Mouse (Mus musculus) layer of hippocampus, adult 9-10 months (tissue): Measurements from ENCODE around the gene Map3k1.

Experiments
- DNase-seq: peaks from one replicate; pipeline ENCODE4 v3.0.0; 2022; ENCODE audit warnings: low spot score

Map3k1 gene

GRCm38 (mm10) chr13:111808637-111809465 is at the start of gene Map3k1:
Gene Map3k1, minus strand, starts transcription at chr13:111808993.
- DNase-seq, result no peak

DNA sequence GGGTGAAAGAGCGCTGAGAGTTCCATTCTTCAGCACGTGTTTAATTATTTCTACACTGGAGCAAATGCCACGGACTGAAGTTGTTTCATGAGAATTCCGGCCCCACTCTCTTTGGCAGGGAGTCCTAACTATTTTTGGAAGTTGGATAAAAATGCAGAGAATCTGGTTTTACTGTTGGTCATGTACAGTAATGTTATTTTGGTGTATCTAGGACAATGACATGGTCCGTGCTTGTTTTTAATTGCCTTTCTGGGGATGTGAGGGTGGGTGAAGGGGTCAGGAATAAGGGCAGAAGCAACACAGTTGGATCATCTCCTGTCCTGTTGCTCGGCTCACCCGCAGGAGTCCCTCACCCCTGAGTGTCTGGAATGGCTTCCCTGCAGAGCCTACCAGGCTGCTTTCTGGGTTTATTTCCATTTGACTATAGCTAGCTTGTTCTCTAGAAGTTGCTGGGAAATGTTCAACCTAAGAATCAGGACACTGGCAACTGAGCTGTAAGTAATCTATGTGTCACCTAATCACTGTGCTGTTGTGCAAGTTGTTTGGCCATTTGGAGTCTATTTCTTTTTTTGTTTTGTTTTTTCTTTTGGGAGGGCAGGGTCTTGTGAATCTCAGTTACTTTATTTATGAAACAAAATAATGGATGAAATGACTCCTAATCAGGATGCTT is 48.1 kb upstream of the Map3k1 start:
- no peak for DNase-seq

- no peak for DNase-seq
Measured at GRCm38 (mm10) chr13:111856232-111856631, 47.4 kb upstream of the Map3k1 start.

DNA sequence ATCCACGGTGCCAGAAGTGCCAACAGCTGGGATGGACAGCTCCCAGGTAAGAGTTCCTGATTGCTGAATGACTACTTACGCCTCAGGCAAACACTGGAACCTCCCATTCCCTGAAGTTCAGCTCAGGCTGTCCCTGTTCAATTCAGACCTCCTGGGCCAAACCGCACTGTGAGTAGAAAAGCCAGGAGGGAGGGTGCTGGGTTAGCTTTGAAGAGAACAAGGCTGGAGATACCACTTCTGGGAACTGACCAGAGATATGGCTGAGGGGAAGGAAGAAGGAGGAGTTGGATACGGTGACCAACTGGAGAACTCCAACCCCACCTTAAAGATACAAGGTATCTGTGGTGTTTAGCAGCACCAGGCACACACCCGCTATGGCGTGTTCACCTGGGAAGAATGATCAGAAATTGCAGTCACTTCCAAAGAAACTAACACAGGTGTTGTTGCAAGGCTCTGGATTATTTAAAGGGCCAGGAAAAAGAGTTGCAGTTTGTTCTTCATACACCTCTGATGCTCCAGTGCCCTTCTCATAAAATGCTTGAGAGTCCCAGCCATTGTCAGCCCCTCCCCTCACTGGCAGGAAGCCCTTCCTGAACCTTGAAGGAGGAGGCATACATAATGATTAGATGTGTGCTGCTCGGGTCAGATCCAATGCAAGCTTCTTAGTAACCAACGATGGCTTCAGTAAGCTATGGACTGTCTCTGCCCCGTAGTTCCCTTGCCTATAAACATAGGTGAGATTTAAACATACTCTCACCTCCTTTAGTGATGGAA is 43.8 kb upstream of the Map3k1 start:
- DNase-seq, result no peak

DNA sequence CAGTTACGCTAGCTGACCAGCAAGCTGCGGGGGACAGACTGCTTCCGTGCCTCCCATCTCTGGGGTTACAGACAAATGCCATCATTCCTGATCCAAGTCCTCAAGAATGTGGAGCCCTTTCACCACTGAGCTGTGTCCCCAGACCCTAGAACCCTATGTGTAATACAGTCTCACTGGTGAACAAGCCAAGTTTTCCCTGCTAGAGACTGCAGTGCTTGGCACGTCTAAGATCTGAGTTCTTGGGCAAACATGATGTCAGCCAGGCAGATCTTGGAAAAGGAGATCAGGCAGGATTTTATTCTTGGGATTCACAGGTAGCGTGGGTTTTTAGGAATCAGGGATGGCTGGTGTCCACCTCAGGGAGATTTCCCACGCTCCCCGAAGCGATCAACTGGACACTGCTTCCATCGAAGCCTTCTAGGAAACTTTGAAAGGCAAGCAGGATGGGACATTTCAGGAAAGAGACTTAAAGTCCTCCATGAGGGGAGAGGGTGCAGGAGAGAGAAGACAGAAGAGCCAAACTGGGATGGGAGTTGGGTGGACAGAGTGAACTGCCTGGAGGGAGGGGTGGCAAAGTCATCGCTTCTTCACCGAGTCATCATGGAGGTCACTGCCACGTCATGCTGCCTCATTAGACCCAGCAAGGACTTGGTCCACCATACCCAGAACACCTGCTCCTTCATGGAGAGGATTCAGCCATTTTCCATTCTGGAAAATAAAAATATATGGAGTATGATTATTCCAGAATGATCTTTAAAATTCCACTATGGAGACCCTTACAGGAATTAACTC is 41.4 kb upstream of the Map3k1 start:
- no peak for DNase-seq

- no peak for DNase-seq
Measured at GRCm38 (mm10) chr13:111845471-111845870, 36.7 kb upstream of the Map3k1 start.

- no peak for DNase-seq
Measured at GRCm38 (mm10) chr13:111844313-111844712, 35.5 kb upstream of the Map3k1 start.

DNA sequence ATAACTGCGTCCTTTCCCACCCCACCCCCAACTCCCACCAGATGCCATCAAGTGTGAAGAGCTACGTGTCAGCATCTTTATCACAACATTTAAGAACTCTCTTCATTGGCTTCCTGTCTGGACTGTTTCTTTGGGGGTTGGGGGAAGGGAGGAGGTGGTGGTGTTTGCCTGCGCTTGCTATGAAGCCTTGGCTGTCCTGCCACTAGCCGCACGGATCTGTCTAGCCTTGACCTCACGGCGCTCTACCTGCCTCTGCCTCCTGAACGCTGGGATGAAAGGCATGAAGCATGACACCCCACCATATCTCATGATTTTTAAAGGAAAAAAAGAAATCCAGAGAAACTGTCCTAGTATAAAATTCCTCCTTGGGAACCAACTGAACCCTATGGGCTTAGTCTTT is 27.0 kb upstream of the Map3k1 start:
- no peak for DNase-seq

DNA sequence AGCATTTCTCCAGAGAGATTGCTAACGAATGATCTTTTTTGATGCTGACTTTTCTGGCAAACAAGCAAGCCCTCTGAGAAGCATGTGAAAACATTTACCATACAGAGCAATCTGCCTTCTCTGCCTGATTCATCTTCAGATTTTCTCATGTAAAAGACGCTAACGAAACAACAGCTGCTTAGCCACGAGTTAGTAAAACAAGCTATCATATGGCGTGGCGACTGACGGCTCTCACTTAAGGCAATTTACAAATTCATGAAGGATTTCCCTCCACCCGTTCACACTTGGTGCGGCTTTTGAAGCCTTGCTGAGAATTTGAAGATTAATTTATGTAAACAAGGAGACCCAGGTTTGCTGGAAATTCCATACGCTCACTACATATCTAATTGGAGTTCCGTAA is 25.8 kb upstream of the Map3k1 start:
- DNase-seq, result no peak

DNA sequence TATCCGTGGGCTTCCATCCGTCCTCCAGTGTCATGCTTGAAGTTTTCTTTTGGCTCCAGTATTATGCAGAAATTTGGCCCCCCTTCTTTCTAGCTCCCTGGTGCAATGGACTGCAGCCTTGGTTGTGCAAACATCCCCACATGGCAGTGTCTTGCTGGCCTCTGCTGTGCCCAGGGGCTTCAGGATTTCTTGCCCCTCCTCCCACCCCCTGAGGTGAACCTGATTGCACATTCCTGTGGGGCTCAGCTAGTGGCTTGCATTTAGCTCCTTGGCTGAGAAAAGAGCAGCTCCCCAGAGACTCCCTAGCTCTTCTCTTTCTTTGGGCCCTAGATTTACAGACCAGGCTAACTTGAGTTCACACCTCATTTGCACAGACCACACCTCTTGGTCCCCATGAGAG is 20.7 kb upstream of the Map3k1 start:
- no peak for DNase-seq

DNA sequence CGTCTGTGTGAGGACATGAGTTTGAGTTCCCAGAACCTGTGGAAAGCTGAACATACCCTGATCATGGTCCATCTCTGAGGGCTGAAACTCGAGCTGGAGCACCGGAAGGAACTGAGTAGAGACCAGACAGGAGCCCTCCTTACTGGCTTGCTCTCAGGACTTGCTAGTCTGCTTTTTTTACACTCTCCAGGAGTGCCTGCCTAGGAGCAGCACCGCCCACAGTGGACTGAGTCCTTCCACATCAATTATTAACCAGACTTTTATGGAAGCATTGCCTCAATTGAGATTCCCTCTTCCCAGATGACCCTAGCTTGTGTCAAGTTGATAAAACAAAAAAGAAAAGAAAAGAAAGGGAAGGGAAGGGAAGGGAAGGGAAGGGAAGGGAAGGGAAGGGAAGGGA is 18.7 kb upstream of the Map3k1 start:
- no peak for DNase-seq

DNA sequence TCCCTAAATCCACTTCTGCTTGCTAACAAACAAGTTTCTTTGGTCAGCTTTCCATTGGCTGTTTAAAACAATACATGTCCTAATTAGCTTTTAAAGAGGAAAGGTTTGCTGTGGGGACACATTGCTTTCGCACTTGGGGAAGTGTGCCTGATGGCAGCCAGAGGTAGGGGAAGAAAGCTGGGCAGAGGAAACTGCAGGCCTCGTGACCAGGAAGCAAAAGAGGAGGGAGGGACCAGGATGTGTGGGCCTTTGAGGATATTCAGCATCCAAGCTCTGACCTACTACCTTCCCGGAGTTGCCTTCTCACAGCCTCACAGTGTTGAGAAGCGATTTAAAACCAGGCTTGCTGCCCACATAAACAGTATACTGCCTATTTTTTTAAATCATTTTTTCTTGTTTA is 15.4 kb upstream of the Map3k1 start:
- DNase-seq, result no peak

- no peak for DNase-seq
Measured at GRCm38 (mm10) chr13:111821727-111822375, 13.1 kb upstream of the Map3k1 start.

DNA sequence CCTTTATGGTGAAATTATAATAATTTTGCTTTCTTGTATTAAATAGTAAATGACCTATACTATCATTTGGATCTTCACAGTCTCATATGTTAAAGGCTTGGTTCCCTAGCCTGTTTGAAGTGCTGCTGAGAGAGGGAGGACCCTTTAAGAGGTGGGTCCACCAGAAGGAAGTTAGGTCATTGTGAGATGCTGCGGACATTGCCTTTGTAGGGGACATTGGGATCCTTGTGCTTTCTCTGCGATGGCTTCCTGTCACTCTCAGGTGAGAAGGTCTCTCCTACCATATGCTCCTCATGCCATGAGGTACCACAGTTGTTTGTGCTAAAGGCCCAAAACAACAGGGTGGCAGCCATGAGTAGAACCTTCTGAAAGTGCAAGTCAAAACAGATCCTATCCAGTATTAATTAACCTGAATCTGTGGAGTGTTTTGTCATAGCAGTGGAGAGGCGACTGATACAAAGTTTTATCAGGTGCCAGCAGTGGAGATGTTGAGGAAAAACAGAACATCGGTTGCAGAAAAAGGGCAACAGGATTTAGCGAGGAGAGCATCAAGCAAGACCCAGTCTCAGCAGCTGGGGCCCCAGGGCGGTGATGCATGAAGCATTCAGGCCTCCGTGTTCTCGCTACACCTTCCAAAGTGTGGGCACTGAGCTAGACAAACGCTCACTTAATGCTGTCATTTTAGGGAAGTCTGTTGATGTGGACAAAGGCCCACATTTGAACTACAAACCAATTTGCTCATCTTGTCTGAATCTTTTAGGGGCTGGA is 11.0 kb upstream of the Map3k1 start:
- DNase-seq, result no peak

- no peak for DNase-seq
Measured at GRCm38 (mm10) chr13:111819106-111819505, 10.3 kb upstream of the Map3k1 start.

DNA sequence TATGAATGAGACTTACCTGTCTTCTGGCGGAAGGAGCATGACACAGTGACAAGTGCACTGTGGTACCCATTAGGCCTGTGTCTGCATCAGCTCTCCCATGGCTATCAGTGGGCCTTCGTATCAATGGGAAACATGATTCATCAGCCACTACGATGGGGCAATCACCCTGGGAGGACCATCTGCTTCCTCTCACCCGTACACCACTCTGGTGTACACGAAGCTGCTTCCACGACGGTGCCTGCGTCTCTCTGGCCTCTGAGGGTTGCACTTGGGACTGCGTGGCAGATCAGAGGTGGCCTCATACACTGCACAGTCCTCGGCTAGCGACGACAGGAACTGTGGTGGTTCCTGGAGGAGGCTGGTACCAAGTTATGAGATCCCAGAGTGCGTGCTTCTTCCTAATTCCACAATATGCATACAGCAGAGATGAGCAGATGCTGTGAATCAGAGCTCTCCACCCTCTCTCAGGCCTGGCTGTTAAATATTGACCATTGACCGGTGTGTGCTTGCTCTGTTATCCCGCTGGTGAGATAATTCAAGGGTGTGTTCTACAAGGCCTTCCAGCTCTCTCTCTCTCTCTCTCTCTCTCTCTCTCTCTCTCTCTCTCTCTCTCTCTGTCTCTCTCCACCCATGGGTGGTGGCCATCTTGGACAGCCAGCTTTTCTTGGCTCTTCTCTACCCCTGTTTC is 9.6 kb upstream of the Map3k1 start:
- DNase-seq, result no peak

- DNase-seq, result no peak
Measured at GRCm38 (mm10) chr13:111817773-111818172, 9.0 kb upstream of the Map3k1 start.

DNA sequence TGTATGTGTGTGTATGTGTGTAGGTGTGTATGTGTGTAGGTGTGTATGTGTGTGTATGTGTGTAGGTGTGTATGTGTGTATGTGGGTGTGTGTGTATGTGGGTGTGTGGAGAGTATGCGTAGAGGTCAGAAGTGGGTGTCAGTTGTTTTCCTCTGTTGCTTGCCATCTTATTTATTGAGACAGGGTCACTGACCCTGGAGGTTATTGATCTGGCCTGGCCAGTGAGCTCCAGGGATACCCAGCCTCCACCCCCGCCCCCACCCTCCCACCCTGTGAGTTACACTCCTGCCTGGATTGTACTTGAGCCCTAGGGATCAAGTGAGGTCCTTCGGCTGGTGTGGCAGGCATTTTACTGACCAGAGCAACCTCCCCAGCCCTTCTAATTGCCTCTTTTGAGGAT is 7.6 kb upstream of the Map3k1 start:
- no peak for DNase-seq

GRCm38 (mm10) chr13:111815486-111815885 is 6.7 kb upstream of the Map3k1 start:
- DNase-seq, result no peak

DNA sequence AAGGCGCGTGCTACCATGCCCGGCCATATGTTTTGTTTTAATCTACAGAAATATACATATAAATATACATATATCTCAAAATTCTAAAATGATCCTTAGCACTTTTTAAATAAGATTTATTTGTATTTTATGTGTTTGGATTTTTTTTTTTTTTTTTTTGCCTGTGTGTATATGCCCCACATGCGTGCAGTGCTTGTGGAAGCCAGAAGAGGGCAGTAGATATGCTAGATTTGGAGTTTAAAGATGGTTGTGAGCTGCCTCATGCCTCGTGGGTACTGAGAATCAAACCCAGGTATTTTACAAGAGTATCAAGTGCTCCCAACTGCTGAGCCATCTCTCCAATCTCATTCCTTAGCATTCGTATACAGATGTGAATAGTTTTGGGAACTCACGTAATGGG is 6.2 kb upstream of the Map3k1 start:
- DNase-seq, result no peak
